Mouse (Mus musculus) NIH3T3 (cell line): Measurements from ENCODE around the gene Phip.

ENCODE experiments used
- DNase-seq: peaks from one replicate; pipeline ENCODE4 v3.0.0-alpha.2; 2012; ENCODE audit warnings: low read depth

Gene Phip

DNA sequence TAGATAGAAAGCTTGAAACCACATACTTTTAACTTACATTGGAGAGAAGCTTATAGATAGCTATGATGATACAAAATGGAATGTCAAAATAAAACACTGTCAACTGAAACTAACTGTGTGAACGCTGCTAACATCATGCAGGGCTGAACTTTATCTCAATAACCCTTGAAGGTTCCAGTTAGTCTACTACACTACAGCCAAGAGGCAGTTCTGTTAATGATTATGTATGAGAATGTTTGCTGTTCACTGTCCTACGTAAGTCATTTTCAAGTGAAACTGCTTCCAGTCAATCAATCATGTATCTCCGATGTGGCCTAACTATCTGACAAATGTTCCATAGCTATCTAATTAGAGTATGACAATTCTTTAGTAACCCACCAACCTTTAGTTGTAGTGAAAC is 107.6 kb downstream of the Phip start:
- no peak for DNase-seq

DNA sequence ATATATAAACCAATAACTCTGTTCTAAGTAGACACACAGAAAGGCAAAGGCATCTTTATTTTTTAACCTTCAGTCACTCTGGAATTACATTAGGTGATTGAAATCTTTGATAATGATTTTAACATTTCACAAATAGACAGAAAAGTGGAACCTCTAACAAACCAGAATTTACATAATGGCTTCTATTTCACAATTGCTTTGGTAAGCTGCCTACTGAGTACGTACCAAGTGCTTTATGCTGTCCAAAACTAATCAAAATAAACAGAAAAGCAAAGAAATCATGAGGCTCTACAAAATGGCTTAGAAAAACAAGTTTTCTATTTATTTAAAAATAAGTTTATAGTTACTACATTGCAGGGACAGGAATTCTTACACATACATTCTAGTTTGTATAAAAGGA is 109.2 kb downstream of the Phip start:
- DNase-seq, result no peak

DNA sequence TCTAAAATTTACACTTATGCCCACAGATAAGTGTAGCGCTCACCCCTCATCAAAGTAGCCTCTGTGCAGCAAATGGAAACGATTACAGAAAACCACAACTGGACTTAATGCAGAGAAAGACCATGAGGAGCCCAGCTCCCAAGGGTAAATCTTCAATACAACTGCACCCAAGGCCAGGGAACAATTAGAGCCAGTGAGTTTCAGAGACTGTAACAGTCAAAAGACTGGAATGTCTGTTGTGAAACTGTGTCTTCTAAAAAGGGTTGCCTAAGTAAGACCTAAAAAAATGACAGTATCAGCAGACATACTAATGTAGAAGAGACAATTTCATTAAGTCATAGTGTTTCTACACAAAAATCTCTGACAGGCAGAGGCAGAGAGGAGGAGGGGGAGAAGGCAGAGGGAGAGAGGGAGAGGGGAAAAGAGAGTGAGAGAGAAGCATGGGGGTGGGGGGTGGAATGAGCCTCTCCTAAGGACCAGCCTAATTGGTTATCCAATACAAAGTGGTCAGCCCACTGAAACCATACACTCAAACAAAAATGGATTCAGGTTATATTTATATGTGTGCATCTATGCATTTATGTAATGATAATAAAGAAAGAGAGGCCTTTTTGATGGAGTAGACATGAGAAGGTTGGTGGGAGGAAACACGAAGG is 113.4 kb downstream of the Phip start:
- peak; percentile 54 for DNase-seq

DNA sequence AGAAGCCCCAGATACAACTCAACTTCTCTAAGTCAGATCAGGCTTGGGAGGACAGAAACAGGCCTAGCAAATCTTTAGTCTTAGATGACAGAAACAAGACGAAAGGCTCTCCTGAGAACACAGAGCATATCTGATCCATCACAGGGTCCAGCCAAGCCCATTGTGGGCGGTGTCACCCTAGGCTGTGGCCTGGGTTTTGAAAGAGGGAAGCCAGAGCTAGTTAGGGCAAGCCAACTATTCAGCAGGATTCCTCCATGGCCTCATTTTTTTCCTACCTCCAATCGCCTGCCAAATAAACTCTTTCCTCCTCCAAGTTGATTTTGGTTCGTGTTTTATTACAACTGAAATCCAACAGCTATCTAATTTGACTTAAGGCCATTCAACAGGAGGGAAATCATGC is 114.0 kb downstream of the Phip start:
- DNase-seq, result peak; percentile 30

DNA sequence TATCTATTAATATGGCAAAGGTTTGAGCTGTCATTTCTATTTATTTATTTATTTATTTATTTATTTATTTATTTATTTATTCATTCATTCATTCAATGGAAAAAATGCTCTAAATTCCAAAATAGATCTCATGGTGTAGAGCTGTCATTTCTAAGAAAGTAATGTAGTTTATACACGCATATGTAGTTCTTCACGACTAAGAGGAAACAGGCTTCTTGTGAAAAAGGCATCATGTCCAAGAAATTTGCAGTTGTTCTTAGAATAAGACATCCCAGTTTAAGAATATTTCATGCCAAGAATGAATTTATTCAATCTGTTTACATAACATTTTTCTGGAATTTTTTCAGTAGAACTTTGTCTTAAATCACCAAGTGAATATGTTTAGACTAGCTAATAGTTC is 114.5 kb downstream of the Phip start:
- DNase-seq, result no peak

DNA sequence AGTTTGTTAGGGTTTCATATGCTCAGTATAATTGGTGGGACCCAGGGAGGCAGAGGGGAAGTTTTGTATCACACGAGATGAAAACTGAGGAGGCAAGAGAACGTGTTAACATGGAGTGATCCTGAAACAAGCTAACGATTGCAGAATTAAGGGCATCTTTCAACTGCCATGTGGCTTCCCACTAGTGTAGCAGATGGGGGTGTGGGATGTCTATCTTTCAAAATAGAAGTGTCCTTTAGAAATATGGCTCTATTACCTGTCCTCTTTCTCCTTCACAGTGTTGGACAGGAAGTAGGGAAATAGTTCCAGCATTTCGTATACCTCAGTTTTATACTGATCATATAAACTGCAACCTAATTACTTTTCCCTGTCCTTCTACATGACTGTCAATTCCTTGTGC is 119.1 kb downstream of the Phip start:
- DNase-seq, result no peak

DNA sequence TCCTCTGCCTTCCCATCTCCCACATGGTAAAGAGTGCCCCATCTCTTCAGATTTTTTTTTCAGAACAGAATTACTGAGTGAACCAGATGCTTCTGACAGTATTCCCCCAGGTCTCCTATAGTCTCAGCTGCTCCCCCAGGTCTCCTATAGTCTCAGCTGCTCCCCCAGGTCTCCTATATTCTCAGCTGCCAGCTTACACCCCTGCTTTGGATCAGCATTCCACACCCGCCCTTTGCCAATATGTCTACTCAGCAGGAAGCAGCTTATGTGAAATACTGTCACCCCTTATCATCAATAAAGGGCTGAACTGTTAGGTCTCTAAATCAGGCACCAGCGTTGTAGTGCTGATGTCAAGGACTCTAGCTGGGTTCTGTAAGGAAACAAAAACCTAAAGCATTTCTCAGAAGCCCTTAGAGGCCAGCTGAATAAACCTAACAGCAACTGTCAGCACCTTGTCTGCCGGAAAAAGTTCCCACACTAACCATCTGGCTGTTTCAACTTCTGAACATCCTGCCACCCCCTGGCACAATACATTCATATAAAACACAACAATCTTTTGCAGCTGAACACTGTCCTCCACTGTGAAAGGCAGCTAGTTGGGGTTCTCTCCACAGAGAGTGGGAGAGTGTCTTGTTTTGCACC is 120.2 kb downstream of the Phip start:
- no peak for DNase-seq

DNA sequence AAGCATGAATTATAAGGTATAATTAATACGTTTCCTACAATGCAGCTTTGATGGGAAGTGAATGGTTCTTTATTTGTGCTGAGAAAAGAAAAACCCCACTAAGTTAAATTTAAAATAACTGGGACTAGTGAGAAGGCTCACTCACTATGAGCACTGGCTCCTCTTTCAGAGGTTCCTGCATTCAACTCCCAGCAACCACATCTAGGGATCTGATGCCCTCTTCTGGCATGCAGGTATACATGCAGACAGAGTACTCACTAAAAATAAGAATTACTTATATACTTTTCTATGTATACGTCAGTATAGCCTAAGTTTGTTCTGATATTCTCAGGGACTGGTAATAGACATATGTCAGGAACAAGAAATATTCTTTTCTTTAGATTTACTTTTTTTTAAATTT is 121.3 kb downstream of the Phip start:
- peak; percentile 66 for DNase-seq

DNA sequence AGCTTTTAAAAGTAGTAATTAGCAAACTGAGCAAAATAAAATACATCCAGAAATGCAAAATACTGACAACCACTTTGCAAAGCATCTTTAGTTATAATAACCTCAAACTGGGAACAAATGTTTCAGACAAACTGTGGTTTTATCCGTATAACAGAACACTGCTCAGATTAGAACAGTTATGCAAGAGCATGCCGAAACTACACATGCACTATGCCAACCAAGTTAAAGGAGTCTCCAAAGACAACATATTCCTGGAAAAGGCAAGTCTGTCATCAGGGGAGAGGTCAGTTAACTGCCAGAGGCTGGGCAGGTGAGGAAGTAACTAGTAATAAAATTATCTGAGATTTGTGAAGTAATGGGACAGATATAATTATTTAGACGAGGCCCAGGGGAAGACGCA is 132.6 kb downstream of the Phip start:
- no peak for DNase-seq

DNA sequence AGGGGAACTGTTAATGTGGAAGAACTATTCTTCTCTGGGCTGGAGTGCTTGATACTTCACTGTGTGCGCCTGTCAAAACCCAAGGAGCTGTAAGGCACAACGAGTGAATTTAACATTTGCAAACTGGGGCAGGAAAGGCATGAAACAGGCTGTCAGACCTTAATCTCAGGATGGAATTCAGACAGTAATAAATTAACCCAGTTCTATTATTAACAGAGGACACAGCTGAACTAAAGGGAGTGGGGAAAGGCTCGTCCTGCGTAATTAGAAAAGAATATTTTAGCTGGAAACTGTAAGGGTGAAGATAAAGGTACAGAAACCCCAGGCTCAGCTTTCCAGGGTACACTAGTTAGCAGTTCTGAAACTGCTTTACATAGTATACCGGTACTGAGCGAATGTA is 139.4 kb downstream of the Phip start:
- DNase-seq, result no peak

DNA sequence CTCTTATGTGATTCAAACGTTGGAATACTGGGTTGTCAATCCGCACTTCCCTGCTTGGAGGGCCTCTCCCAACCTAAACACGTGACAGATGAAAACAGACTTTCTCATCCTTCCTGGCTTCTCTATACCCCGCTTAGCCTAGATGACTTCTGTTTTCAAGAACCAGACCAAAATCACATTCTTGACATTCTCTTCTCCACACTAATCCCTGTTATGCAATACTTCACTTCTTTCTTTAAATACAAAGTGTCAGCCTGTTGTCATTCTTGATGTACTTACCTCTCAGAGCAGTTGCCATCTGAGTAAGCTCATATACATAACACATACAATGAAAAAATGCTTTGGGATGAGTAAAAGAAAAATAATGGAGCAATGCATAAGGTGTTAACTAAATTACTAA is 143.4 kb downstream of the Phip start:
- peak; percentile 35 for DNase-seq

DNA sequence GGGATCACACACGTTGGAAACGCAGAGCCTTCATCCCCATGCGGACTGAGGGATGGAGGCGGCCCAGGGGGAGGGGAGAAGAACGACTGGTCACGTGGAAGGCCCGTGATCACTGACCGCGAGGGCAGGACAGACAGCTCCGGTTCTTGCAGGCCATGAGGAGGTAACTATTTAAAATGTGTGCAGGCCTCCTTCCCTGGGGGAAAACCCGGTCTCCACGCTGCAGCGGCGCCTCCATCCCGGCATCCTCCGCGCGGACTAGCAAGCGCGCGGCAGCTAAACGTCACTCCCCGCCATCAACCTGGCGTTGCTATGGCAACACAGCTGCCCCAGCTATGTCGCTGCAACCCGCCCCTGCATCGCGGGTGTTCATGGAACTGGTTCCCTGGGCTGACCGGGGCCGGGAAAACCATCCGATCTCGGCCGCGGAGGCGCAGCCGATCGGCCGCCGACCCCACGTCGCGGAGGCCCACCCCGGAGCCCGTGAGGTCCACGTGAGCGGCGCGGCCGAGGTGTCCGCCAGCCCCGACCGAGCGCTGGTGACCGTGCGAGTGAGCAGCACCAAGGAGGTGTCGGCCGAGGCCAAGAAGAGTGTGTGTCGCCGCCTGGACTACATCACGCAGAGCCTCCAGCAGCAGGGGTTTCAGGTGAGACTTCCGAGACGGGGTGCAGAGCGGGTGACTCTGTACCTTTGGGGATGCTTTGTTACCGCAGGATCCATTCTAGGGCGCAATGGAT is 145.5 kb downstream of the Phip start:
- peak; percentile 94 for DNase-seq

DNA sequence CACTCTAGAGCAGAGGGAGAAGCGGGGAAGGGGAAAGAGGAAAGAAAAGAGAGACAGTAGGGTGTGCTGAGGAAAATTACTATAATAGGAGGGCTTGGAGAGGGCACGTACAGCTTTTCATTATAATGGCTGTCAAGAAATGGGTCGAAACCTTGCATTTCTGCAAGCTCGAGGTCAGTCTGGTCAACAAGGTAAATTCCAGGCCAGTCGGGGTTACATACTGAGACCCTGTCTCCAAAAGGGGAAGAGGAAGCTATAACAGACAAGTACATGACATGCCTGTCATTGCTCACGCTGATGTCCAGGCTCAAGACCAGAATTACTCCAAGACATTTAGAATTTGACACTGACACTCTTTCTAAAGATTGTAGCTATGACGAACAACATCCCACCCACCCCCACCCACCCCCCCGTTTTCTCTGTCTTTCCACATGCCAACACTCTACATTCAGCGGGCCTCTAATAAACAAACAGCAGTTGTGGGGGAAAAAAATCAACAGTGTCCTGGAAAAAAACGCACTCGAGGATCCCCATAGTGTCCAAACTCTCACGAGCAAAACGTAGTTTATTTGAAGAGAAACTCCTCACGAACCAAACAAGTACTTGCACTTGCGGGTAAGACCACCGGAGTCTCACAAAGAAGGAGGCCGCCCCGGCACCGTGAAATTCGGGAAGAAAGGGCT is 146.2 kb downstream of the Phip start, which contains the start of gene Irak1bp1:
Irak1bp1 (plus strand) TSS at position 534 of the 683 bp plus-strand sequence.
- no peak for DNase-seq

DNA sequence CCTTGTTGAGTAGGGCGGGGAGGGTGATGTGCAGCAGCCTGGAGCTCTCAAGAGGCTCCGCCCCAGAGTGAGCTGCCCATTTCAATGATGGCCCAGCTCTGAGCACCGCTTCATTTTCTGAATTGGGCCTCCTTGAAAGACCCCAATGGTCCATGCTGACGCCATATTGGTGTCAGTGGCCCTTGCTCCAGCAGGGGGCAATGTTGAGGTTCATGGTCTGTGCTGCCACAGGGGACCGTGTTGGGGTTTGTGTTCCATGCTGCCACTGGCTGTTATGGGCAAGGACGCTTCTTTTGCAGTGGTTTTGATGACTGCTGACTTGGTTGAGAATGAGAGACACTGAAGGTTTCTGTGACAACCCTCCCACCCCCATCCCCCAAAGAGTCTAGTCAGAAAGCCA is 148.9 kb downstream of the Phip start:
- DNase-seq, result no peak
